Mouse (Mus musculus): ENCODE measurements around the gene Rad51c.
A peak's percentile ranks its signal among the peaks of the same experiment; 100 is the strongest.

Gene Rad51c

DNA sequence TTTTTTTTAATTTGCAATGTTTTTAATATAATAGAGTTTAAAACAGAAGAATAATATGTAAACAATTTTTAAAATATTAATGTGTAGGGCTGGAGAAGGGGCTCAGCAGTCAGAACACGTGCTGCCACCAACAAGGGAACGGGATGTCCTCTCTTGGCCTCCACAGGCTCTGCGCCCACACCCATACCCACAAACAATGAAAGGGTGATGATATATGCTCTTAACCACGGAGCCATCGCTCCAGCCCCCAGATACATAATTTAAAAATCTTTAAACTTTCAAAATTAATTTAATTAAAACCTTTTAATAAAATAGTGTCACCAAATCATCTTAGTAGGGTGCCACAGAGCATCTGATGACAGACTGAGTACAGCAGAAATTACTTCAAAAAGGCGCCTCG lies 37.7 kb downstream of the Rad51c start:
- no peak for DNase-seq

DNA sequence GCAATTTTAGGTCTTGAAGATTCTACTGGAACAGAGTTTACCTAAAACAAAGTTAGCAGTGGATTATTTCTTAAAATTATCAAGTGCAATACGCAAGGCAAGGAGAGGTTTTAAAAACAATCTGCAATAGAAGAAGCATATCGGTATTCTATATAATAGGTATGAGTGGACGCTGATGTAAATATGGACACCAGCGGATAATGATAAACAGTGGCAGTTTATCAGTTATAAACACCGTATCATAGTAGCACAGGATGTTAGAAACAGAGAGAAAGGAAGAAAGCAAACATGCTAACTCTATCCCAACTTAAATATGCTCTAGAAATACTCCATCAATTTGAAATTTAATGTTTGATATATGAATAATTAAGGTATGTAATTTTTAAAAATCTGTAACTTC lies 39.6 kb downstream of the Rad51c start:
- no peak for DNase-seq

DNA sequence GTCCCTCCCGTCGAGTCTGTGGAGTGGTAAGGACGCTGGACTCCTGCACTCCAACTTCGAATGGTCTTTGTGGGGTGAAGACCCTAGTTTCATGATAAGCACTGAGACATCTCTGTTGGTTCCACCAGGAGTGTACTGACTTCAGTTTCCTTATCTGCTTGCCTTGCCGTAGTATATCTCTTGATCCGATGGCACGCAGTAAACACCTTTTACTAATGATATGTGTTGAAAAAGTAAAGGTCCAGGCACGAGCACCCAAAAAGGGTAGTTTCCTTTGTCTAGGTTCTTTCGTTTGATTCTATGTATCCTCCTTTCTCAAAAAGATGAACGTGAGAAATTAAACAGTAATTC lies 45.5 kb downstream of the Rad51c start:
- no peak for DNase-seq

DNA sequence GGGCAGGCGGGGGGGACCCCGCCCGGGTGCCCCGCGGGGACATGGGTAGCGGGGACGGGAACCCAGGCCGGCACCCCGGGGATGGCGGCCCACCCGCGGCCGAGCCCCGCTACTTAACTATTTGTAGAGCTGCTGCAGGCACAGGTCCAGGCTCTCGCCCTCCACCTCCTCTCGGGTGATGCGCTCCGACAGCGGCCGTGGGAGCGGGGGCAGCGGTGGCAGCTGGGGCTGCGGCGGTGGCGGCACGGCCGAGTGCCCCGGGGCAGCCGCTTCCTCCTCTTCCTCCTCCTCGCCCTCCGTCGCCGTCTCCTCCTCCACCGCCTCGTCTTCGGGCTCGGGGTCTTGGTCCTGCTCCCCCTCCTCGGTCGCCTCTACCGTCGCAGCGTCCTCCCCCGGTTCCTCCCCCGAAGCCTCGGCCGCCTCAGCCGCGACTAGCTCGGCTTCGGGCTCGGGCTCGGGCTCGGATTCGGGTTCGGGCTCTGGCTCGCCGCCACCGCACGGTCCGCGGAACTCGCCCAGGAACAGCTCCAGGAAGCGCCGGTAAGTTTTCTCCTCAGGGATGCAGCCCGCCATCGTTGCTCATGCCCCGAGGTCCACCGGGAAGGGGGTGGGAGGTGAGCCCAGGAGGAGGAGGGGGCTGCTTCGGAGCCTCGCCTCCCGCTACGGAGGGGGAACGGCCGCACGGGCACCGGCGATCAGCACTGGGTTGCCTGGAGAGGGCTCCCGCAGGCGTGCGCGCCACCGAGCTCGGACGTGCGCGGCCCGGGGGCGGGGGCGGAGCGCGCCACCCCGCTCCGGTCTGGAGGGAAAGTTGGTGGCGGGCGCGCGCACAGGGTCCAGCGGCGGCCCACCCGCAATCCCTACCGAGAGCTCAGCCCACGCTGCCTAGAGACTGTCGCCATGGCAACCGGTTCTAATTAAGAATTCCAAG lies 46.2 kb downstream of the Rad51c start, which contains the start of gene Ppm1e:
Gene Ppm1e (minus strand): TSS at position 693 of the 931 bp plus-strand sequence.
- peak; percentile 53 to 80 for DNase-seq

DNA sequence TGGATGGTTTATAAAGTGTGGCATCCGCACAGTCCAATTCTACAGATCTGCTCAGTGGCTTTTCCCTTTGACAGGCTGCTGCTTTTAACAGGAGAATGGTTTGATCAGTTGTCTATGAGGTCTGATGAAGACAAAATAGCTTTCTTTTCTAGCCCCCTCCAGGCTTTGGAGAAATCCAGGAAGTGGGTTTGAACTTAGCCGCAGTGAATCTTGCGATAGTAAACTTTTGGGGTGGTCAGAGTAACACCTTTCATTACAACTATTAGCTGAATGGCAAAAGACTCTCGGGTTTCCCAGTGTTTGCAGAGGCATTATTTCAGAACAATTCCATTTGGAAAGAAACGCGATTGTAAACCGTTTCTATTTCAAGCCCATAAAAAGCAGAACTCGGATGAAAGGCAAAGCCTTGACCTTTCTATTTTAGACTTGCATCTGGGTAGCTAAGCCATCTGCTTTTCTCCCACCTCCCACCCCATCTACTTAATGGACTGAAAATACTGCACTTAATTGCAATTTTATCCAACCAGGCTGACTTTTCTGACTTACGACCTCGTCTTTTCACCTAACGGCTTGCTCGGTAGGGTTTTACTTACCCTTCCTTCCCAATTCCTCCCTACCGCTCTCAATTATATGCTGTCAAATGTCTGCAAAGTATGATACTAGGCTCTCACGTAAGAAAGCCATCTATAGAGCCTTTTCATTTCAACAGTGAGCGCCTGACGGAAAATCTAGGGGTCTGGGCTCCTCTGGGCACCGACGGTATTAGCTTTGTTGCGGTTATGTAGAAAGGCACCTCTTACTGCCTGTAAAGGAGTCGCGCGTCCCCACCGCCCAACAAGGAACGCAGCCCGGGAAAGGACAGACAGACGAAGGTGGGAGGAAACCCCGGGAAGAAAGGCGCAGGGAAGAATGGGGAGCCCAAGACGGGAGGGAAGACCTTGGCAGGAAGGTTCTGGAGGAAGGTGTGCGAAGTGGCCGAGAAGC lies 47.1 kb downstream of the Rad51c start:
- peak in 1 of 2 experiments; percentile 29 for DNase-seq

DNA sequence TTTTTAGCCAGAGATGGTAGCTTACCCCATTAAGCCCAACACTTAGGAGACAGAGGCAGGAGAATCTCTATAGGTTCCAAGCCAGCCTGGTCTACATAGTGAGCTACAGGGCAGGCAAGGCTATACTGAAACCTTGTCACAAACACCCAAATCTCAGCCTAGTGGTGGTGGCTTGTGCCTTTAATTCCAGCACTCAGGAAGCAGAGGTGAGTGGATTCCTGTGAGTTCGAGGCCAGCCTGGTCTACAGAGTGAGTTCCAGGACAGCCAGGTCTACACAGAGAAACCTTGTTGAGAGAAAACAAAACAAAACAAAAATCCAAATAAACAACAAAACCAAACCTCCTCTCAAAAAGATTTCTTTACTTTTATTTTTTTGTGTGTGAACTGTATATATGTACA lies 49.9 kb downstream of the Rad51c start:
- DNase-seq, result no peak

DNA sequence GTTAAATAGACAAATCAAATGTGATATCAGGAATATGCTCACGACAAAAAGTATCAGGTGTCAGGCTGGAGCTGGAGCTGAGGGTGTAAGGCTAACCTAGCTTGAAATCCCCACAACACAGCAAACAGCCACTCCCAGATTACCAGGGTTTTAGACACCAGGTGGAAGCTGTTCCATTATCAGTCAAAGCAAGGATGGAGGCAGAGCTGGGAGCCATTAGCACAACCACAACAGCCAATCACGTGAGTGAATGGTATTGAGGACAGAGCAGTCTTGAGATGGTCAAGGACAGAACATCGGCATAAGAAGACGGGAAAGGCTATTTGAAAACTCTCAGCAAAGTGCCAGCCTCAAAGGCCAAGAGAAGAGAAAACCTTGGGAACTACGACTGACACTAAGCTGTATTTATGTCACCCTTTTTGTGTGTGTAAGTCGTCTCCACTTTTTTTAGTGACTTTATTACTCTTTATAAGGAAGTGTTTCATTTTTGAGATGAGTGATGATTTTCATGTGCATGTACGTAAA lies 51.0 kb downstream of the Rad51c start:
- no peak for DNase-seq

Data from kidney, postnatal 36 days (tissue).